Mouse (Mus musculus) ES-E14 (cell line): ENCODE measurements around the gene Akr1e1. TPM values are rescaled to one million over a fixed set of nuclear protein-coding genes. Genes with fewer than 3 reads are reported as not detected.

Source experiments
- DNase-seq: peaks from one replicate; pipeline ENCODE4 v3.0.0-alpha.2; 2013; ENCODE audit warnings: low read depth, low spot score
- H3K27ac ChIP-seq: 2 replicates; pipeline ENCODE4 v1.5.1; 2012; ENCODE audit warnings: low read depth, mild to moderate bottlenecking, low read length, moderate library complexity, mixed read lengths; ENCODE audit not compliant: poor library complexity, insufficient read depth, severe bottlenecking
- H3K36me3 ChIP-seq: 2 replicates; pipeline ENCODE4 v1.6.1; 2012; ENCODE audit warnings: mild to moderate bottlenecking, low read length, moderate library complexity, mixed read lengths; ENCODE audit not compliant: control insufficient read depth, poor library complexity, insufficient read depth, severe bottlenecking
- H3K4me1 ChIP-seq, 2 experiments: fragments of 150-350 bp in 1 of 2; sonication (generic) in 1 of 2; 2 replicates each; pipeline ENCODE4 v1.6.1; 2012; ENCODE audit warnings: low read length in 2 of 2, mild to moderate bottlenecking in 1 of 2, mixed read lengths in 1 of 2; ENCODE audit not compliant: control insufficient read depth in 2 of 2, insufficient read depth in 2 of 2, poor library complexity in 1 of 2
- H3K4me3 ChIP-seq, 2 experiments: fragments of 150-350 bp in 1 of 2; sonication (generic) in 1 of 2; 2 replicates each; pipeline ENCODE4 v1.5.1; 2012; ENCODE audit warnings: low read length in 2 of 2, low read depth in 1 of 2, mild to moderate bottlenecking in 1 of 2, mixed read lengths in 1 of 2; ENCODE audit not compliant: insufficient read depth in 1 of 2, poor library complexity in 1 of 2, severe bottlenecking in 1 of 2
- H3K9ac ChIP-seq: 2 replicates; pipeline ENCODE4 v1.6.1; 2012; ENCODE audit warnings: low read depth, mild to moderate bottlenecking, low read length, mixed read lengths; ENCODE audit not compliant: poor library complexity, insufficient read depth, severe bottlenecking
- H3K9me3 ChIP-seq: fragments of 150-350 bp; sonication (generic); 2 replicates; pipeline ENCODE4 v1.6.1; 2012; ENCODE audit warnings: low read depth, mild to moderate bottlenecking, low read length; ENCODE audit not compliant: control insufficient read depth, insufficient read depth
- CHD2 ChIP-seq: IDR thresholded peaks from 2 replicates; pipeline ENCODE4 v1.6.1; 2014; ENCODE audit warnings: mild to moderate bottlenecking, low read depth, low read length, inconsistent platforms
- HCFC1 ChIP-seq: IDR thresholded peaks from 2 replicates; pipeline ENCODE4 v1.6.1; 2012; ENCODE audit warnings: low read length, inconsistent platforms, borderline replicate concordance; ENCODE audit not compliant: insufficient read depth
- MAFK ChIP-seq: IDR thresholded peaks from 2 replicates; pipeline ENCODE4 v1.6.1; 2014; ENCODE audit warnings: mild to moderate bottlenecking, low read depth, low read length, inconsistent platforms; ENCODE audit not compliant: insufficient read depth
- ZC3H11A ChIP-seq: IDR thresholded peaks from 2 replicates; pipeline ENCODE4 v1.6.1; 2012; ENCODE audit warnings: low read depth, mild to moderate bottlenecking, inconsistent platforms, low read length, borderline replicate concordance
- ZNF384 ChIP-seq: IDR thresholded peaks from 2 replicates; pipeline ENCODE4 v1.6.1; 2012; ENCODE audit warnings: low read depth, low read length, inconsistent platforms
- in situ Hi-C, 2 experiments: fragments of 600-800 bp; cut with MboI; formaldehyde crosslinking; loops; one replicate each; pipeline ENCODE4 v1.15.1; 2025; ENCODE audit warnings: low sequenced_read_pairs in 2 of 2, inconsistent platforms in 1 of 2; ENCODE audit not compliant: unreplicated experiment in 2 of 2
- total RNA-seq: library from RNA; depleted of rRNA; stranded (reverse); fragments of 300-350 nt; gene quantifications from 2 replicates; pipeline ENCODE4 v1.2.3, GENCODE M21; 2012; rRNA removed

Gene Akr1e1
- total RNA-seq, 1 experiment, result 7.3 TPM

- no peaks in the 10 kb centered on the region for H3K4me1 ChIP-seq
- in situ Hi-C loops, result no loop called here
- no peak for DNase-seq
Observed at GRCm38 (mm10) chr13:4573871-4574270, 35.1 kb downstream of the Akr1e1 start, which contains the start of gene Akr1c21. TSS of gene Akr1c21 (plus strand) at chr13:4574075.

GRCm38 (mm10) chr13:4565996-4566395 is 43.0 kb downstream of the Akr1e1 start:
- H3K36me3 ChIP-seq, result no peaks in the 10 kb centered on the region
- TF ChIP-seq ZC3H11A (no peak), HCFC1 (no peak), MAFK (no peak), ZNF384 (no peak), CHD2 (no peak)
- H3K4me1 ChIP-seq, result no peaks in the 10 kb centered on the region
- no peaks in the 10 kb centered on the region for H3K9me3 ChIP-seq
- no peak overlapping the region for H3K9ac ChIP-seq
- no peak overlapping the region for H3K27ac ChIP-seq
- no peak overlapping the region for H3K4me3 ChIP-seq
- in situ Hi-C loops, result no loop called here
- DNase-seq, result no peak

More at GRCm38 (mm10) chr13:4573871-4574270, 35.1 kb downstream of the Akr1e1 start, which contains the start of gene Akr1c21:
- Histone ChIP-seq H3K9me3 (no peaks in the 10 kb centered on the region), H3K36me3 (no peaks in the 10 kb centered on the region), H3K9ac (no peak within 1 kb of the TSS), H3K27ac (0 out of 2 replicates have a peak within 1 kb of the TSS, but pooled peaks have one; percentile 6), H3K4me3 (no peak within 1 kb of the TSS)
- no peak for TF ChIP-seq ZC3H11A
- TF ChIP-seq CHD2, result no peak
- no peak for TF ChIP-seq ZNF384
- TF ChIP-seq HCFC1, result no peak
- TF ChIP-seq MAFK, result no peak

- DNase-seq, result no peak
Observed at GRCm38 (mm10) chr13:4560500-4560899, 48.5 kb downstream of the Akr1e1 start.

GRCm38 (mm10) chr13:4559143-4559542 is 49.8 kb downstream of the Akr1e1 start:
- TF ChIP-seq MAFK (no peak), HCFC1 (no peak), ZNF384 (no peak), ZC3H11A (no peak), CHD2 (no peak)
- H3K4me3 ChIP-seq, result no peak overlapping the region
- no peak overlapping the region for H3K9ac ChIP-seq
- no peaks in the 10 kb centered on the region for H3K9me3 ChIP-seq
- no peak for DNase-seq
- no peaks in the 10 kb centered on the region for H3K4me1 ChIP-seq
- H3K36me3 ChIP-seq, result no peaks in the 10 kb centered on the region
- H3K27ac ChIP-seq, result no peak overlapping the region
- in situ Hi-C loops, result no loop called here

More at GRCm38 (mm10) chr13:4560500-4560899, 48.5 kb downstream of the Akr1e1 start:
- no peaks in the 10 kb centered on the region for H3K9me3 ChIP-seq
- in situ Hi-C loops, result no loop called here
- H3K27ac ChIP-seq, result no peak overlapping the region
- TF ChIP-seq ZC3H11A, result no peak
- TF ChIP-seq ZNF384, result no peak
- no peak for TF ChIP-seq CHD2
- TF ChIP-seq HCFC1, result no peak
- no peak for TF ChIP-seq MAFK
- H3K4me3 ChIP-seq, result no peak overlapping the region
- no peaks in the 10 kb centered on the region for H3K36me3 ChIP-seq
- H3K9ac ChIP-seq, result no peak overlapping the region
- no peaks in the 10 kb centered on the region for H3K4me1 ChIP-seq

Other genes with a start within 250 kb of the Akr1e1 start
- gene Akr1c6, start 174.9 kb downstream of the Akr1e1 start, total RNA-seq, result not detected in 2 replicates
- gene Akr1c20, start 85.8 kb downstream of the Akr1e1 start, total RNA-seq, result not detected in 2 replicates
- 0.22 TPM in 1 of 2 replicates, not detected in the other for gene Akr1c21, start 35.1 kb downstream of the Akr1e1 start, total RNA-seq